12 mouse cellular contexts compared by ENCODE assay signal in the genomic region with DNA sequence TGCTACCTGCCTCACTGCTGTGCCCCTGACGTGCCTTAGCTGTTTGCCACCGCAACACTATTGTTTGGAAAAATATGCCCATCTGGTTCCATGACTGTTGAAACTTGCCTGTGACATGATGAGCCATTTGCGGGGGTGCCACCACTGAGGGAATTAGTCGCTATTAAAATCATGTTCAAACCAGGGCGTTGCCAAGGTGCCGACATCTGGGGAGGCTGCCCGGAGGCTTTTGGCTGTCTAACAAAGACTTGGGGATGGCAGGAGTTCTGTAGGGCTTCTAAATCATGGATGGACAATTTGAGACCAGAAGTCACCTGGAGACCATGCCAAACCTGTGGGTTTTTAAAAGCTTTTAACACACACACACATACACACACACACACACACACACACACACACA.
A peak's percentile ranks its signal among the peaks of the same experiment; 100 is the strongest.
DNase-seq lines count a peak whose midpoint lies in the region; TF ChIP-seq lines count a peak whose summit lies in the region.
"Had no signal": no experiment of that assay in that cellular context is flagged by ENCODE, and none has a peak within 500 bp of the region (broad histone marks: within the 10 kb centered on the region; RNA-seq: fewer than 3 reads in every experiment).

No protein-coding gene starts in this region.

- DNase-seq in brain, embryonic 14.5 days (ENCODE audit: low read depth) = peak; percentile 19
- peak; percentile 96 for DNase-seq in gonadal fat pad, adult 2 months (ENCODE audit: low read depth)
- peak; percentile 27 for DNase-seq in layer of hippocampus, adult 9-11 months
- no peak for DNase-seq in adrenal gland, adult 18-20 months (ENCODE audit: low spot score in 2 of 2)
- DNase-seq in ovary, adult 18-20 months (ENCODE audit: low spot score) = no peak
- no peak for DNase-seq in thymus, adult 18-20 months
- DNase-seq: adrenal gland, postnatal 10 days; cerebellum, adult 11-12 months; cerebellum, adult 9-10 months; cerebellum, postnatal 25 days; forebrain, postnatal 0 days; gastrocnemius, postnatal 14 days had no signal

- no peak for TF ChIP-seq CTCF in brain, embryonic 14.5 days (IDR thresholded peaks at IDR 0.05; ENCODE audit: borderline replicate concordance, extremely low read depth, insufficient read depth, insufficient read length)

- no peak for TF ChIP-seq POLR2A in brain, embryonic 14.5 days (IDR thresholded peaks at IDR 0.05; ENCODE audit: borderline replicate concordance, extremely low read depth, insufficient read depth, insufficient read length, poor library complexity, severe bottlenecking)

Comparison
In these comparisons a context has a peak if more than half of its experiments do, and no peak if none do; other contexts are left out.
1. DNase-seq: peak in brain, embryonic 14.5 days (single experiment), gonadal fat pad, adult 2 months (single experiment) and layer of hippocampus, adult 9-11 months (single experiment); none in adrenal gland, adult 18-20 months (0 of 2), ovary, adult 18-20 months (single experiment) and thymus, adult 18-20 months (0 of 2).